Comparison of ENCODE assay signal across 18 mouse cellular contexts in genomic region chr4:53904335-53904734, GRCm38 (mm10).
DNase-seq lines count a peak whose midpoint lies in the region; TF ChIP-seq lines count a peak whose summit lies in the region.
"Had no signal": no experiment of that assay in that cellular context is flagged by ENCODE, and none has a peak within 500 bp of the region (broad histone marks: within the 10 kb centered on the region; RNA-seq: fewer than 3 reads in every experiment).

No protein-coding gene starts in this region.

- peak overlapping the region; percentile 77 for H3K4me2 ChIP-seq in CH12.LX (ENCODE audit: insufficient read depth, low read depth, poor library complexity, severe bottlenecking)

- TF ChIP-seq EP300 in CH12.LX (IDR thresholded peaks at IDR 0.05; ENCODE audit: low read length): peak; percentile 93

- in situ Hi-C loops in CH12.LX (cut with MboI; ENCODE audit: low pct_ligation_motif_present, low pct_unique_long_range_greater_than_20kb, low sequenced_read_pairs): no loop called here

- no peaks in the 10 kb centered on the region for H3K36me3 ChIP-seq in CH12.LX (replicated peaks in 1 of 2; ENCODE audit: control insufficient read depth in 1 of 2, insufficient read depth in 1 of 2, low read length in 1 of 2)
- H3K36me3 ChIP-seq: G1E had no signal

- TF ChIP-seq POLR2A in CH12.LX (IDR thresholded peaks at IDR 0.05; ENCODE audit: low read depth, low read length): no peak

- no peak overlapping the region for H3K9ac ChIP-seq in CH12.LX (ENCODE audit: insufficient read depth, low read depth)

- no peaks in the 10 kb centered on the region for H3K79me2 ChIP-seq in CH12.LX (replicated peaks; ENCODE audit: control insufficient read depth, extremely low read depth, insufficient read depth, poor library complexity, severe bottlenecking)

- no peak overlapping the region for H3K27ac ChIP-seq in CH12.LX (ENCODE audit: insufficient read depth, low read depth)

- no peaks in the 10 kb centered on the region for H3K9me3 ChIP-seq in CH12.LX (replicated peaks; ENCODE audit: low read length)
- H3K9me3 ChIP-seq: G1E had no signal

- TF ChIP-seq RAD21 in CH12.LX (IDR thresholded peaks at IDR 0.05; ENCODE audit: low read depth, low read length): no peak

- DNase-seq in A20 (ENCODE audit: low read depth, low spot score): peak; percentile 42
- peak; percentile 60 for DNase-seq in CH12.LX (ENCODE audit: extremely low read depth)
- no peak for DNase-seq in embryo, embryonic 10.5 days (ENCODE audit: low spot score)
- DNase-seq in ovary, postnatal 14 days (ENCODE audit: low spot score): no peak
- DNase-seq: adrenal gland, adult 2 months; adrenal gland, adult 8-10 months; adrenal gland, postnatal 10 days; adrenal gland, postnatal 14 days; adrenal gland, postnatal 25 days; adrenal gland, postnatal 36 days; B cell, adult 2 months; cerebellum, adult 11 months; cerebellum, adult 11-12 months; cerebellum, adult 18-20 months; cerebellum, adult 2 months; cerebellum, adult 8-10 months had no signal

- TF ChIP-seq CTCF in CH12.LX (conservative IDR thresholded peaks at IDR 0.05 in 1 of 2, IDR thresholded peaks at IDR 0.05 in 1 of 2; ENCODE audit: low read depth in 2 of 2, low read length in 2 of 2): no peak

- no peaks in the 10 kb centered on the region for H3K27me3 ChIP-seq in CH12.LX (replicated peaks)
- H3K27me3 ChIP-seq: Patski had no signal

- H3K4me1 ChIP-seq in CH12.LX (ENCODE audit: control insufficient read depth in 1 of 2, insufficient read depth in 2 of 2): peaks cover 16 to 45% of the 10 kb centered on the region in 2 experiments

- H3K4me3 ChIP-seq in CH12.LX (replicated peaks in 1 of 3; ENCODE audit: low read depth in 2 of 3, low read length in 2 of 3, poor library complexity in 1 of 3): no peak overlapping the region

- dilution Hi-C loops in CH12.LX (cut with MboI; ENCODE audit: extremely low pct_ligation_motif_present, extremely low pct_unique_long_range_greater_than_20kb, low sequenced_read_pairs): no loop called here

TF ChIP-seq in CH12.LX, 34 proteins besides CTCF, POLR2A, EP300 and RAD21:
- TF ChIP-seq JUN (IDR thresholded peaks at IDR 0.05; ENCODE audit: insufficient read depth, low read depth, low read length): 0 out of 2 replicates have a peak, but pooled peaks have one; percentile 23
- peak; percentile 32; the same call in 1 of the 2 replicates for TF ChIP-seq MXI1 (IDR thresholded peaks at IDR 0.05; ENCODE audit: low read depth, low read length)
- peak; percentile 16; the same call in 1 of the 2 replicates for TF ChIP-seq ETS1 (conservative IDR thresholded peaks at IDR 0.05; ENCODE audit: low read depth, low read length)
- TF ChIP-seq BHLHE40 (IDR thresholded peaks at IDR 0.05; ENCODE audit: low read depth, low read length): peak; percentile 35; the same call in 1 of the 2 replicates
- no peak for TF ChIP-seq CHD1 (IDR thresholded peaks at IDR 0.05; ENCODE audit: low read depth, low read length)
- TF ChIP-seq MAFK (IDR thresholded peaks at IDR 0.05; ENCODE audit: insufficient replicate concordance, low read length): no peak
- TF ChIP-seq IRF4 (IDR thresholded peaks at IDR 0.05; ENCODE audit: low read depth, low read length): peak; percentile 88
- TF ChIP-seq MAX (IDR thresholded peaks at IDR 0.05; ENCODE audit: low read length): no peak

Comparison
In these comparisons a context has a peak if more than half of its experiments do, and no peak if none do; other contexts are left out.
1. DNase-seq: peak in A20 (single experiment) and CH12.LX (single experiment); none in embryo, embryonic 10.5 days (single experiment) and ovary, postnatal 14 days (single experiment).